Mouse (Mus musculus): ENCODE results near the gene Lag3.

DNA sequence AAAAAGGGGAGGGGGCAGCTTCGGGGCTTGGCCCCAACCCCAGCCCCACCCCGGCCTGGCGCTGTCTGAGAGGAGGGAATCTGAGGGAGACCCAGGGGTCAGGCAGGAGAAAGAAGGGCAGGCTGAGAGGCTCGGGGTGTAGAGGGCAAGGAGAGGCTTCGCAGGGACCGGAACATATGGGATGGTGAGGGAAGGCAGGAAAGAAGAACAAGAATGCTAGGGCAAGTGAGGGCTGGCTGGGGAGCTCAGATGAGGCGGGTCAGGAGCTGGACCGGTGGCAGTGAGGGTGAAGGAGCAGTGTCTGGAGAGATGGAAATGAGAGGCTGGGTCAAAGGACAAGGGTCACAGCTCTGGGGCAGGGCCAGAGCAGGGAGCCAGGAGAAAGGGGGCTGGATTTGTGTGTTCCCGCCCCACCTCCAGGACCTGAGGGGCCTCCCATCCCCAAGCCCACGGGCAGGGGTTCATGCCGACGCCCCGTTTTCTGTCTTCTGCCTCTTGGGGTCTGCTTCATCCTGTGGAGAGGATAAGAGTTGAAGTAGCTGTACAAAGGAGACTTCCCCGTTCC, 2.3 kb upstream of the Lag3 start:
- TF ChIP-seq CTCF (IDR thresholded peaks at IDR 0.05; ENCODE audit: control insufficient read depth, insufficient read depth, insufficient read length): no peak
- no peak for TF ChIP-seq MYOG (IDR thresholded peaks at IDR 0.05; ENCODE audit: control insufficient read depth, extremely low read depth, insufficient read length)
- no peak for TF ChIP-seq CEBPB (IDR thresholded peaks at IDR 0.05; ENCODE audit: low read depth)
- no peak for TF ChIP-seq USF1 (IDR thresholded peaks at IDR 0.05; ENCODE audit: low read depth)
- no peak for TF ChIP-seq MAX (IDR thresholded peaks at IDR 0.05)

Measured in C2C12 (cell line).